Mouse (Mus musculus): ENCODE results near the gene Vmn1r15. TPM values are rescaled to one million over a fixed set of nuclear protein-coding genes. Genes with fewer than 3 reads are reported as not detected.

Gene Vmn1r15
- not detected in 2 replicates for polyA plus RNA-seq (2015; fragmentation: Nextera tagmentation; extraction: Ambion mirVana)

DNA sequence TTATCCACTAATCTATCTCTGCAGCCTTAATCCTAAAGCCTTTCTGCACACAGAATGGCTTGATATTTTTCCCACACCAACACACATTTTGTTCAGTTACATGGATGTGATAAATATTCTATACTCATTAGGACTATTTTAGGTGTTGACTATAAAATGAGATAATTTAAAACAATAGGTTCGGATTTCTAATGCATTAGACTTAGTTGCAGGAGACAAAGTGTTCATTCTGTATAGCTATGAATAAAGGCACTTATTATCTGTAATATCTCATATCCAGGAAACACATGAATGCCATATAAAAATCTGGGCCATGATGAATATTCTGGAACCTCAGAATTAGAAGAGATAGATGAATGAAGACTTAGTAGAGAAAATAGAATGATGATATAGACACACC is at the start of gene Vmn1r15:
TSS of gene Vmn1r15 (plus strand) at position 301 of the 400 bp plus-strand sequence.
- no peak for ATAC-seq (replicated peaks)
- no peak within 1 kb of the TSS for H3K4me3 ChIP-seq
- no peaks in the 10 kb centered on the region for H3K27me3 ChIP-seq (replicated peaks)
- no peaks in the 10 kb centered on the region for H3K36me3 ChIP-seq (replicated peaks)
- H3K4me1 ChIP-seq: no peaks in the 10 kb centered on the region
- no peaks in the 10 kb centered on the region for H3K9me3 ChIP-seq
- 73% methylated on average over 1 of the region's 1 CpGs for WGBS
- no peak within 1 kb of the TSS for H3K27ac ChIP-seq
- H3K4me2 ChIP-seq: no peak within 1 kb of the TSS
- no peak within 1 kb of the TSS for H3K9ac ChIP-seq

DNA sequence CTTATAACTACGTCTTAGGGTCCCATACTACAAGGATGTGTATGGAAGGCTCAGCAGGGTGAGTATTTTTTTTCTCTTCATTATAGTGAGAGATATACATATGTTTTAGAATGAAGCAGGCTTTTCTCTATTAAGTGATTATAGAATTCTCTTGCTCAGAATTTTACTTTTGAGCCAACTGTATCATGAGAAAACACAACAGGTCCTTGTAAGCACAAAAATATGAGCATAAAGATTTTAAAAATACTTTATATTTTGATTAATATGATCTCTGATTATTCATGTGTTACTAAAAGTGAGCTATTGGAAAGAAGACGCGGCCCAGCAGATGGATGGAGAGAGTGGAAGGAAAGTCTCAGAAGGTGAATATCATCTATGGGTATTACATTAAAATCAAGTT is 26.4 kb upstream of the Vmn1r15 start, which contains the start of gene Vmn1r14:
TSS of gene Vmn1r14 (plus strand) at position 301 of the 400 bp plus-strand sequence.
- no peak within 1 kb of the TSS for H3K4me2 ChIP-seq
- no peaks in the 10 kb centered on the region for H3K27me3 ChIP-seq (replicated peaks)
- WGBS: 93% methylated on average over 3 of the region's 3 CpGs
- H3K4me3 ChIP-seq: no peak within 1 kb of the TSS
- ATAC-seq (replicated peaks): no peak
- H3K9ac ChIP-seq: no peak within 1 kb of the TSS
- H3K4me1 ChIP-seq: no peaks in the 10 kb centered on the region
- H3K27ac ChIP-seq: no peak within 1 kb of the TSS
- no peaks in the 10 kb centered on the region for H3K9me3 ChIP-seq
- H3K36me3 ChIP-seq (replicated peaks): no peaks in the 10 kb centered on the region

- 94% methylated on average over 2 of the region's 2 CpGs for WGBS
- H3K4me1 ChIP-seq: no peaks in the 10 kb centered on the region
- no peak overlapping the region for H3K27ac ChIP-seq
- H3K4me2 ChIP-seq: no peak overlapping the region
- H3K36me3 ChIP-seq (replicated peaks): no peaks in the 10 kb centered on the region
- no peaks in the 10 kb centered on the region for H3K27me3 ChIP-seq (replicated peaks)
- H3K9me3 ChIP-seq: no peaks in the 10 kb centered on the region
- H3K9ac ChIP-seq: no peak overlapping the region
- ATAC-seq (replicated peaks): no peak
- H3K4me3 ChIP-seq: no peak overlapping the region
Observed at GRCm38 (mm10) chr6:57260990-57261389, 3.2 kb downstream of the Vmn1r15 start.

DNA sequence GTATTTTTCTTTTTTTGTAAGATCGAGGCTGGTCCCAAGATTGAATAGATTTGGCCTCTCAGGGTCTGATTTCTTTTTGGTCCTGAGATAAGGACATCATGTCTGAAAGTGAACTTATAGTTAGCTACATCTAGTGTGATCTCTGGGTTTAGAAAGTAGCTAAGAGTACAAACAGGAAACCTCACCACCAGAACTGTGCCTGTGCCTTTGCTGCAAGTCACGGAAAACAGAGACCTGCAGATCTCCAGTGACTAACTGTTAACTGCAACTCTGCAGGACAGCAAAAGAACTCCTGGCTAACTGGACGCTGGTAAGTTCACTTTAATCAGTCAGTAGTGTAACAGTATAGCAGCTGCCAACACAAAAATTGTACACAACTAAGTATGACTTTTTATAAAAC is 14.1 kb downstream of the Vmn1r15 start:
- 80% methylated on average over 3 of the region's 3 CpGs for WGBS

GRCm38 (mm10) chr6:57272517-57272916 is 14.8 kb downstream of the Vmn1r15 start:
- H3K27me3 ChIP-seq (replicated peaks): no peaks in the 10 kb centered on the region
- no peak for ATAC-seq (replicated peaks)
- no peaks in the 10 kb centered on the region for H3K9me3 ChIP-seq
- H3K27ac ChIP-seq: no peak overlapping the region
- no peak overlapping the region for H3K4me3 ChIP-seq
- H3K4me1 ChIP-seq: no peaks in the 10 kb centered on the region
- H3K4me2 ChIP-seq: no peak overlapping the region
- no peak overlapping the region for H3K9ac ChIP-seq
- H3K36me3 ChIP-seq (replicated peaks): no peaks in the 10 kb centered on the region

More for the DNA sequence above, 14.1 kb downstream of the Vmn1r15 start:
- H3K9ac ChIP-seq: no peak overlapping the region
- no peak overlapping the region for H3K4me2 ChIP-seq
- H3K36me3 ChIP-seq (replicated peaks): no peaks in the 10 kb centered on the region
- H3K27me3 ChIP-seq (replicated peaks): no peaks in the 10 kb centered on the region
- H3K27ac ChIP-seq: no peak overlapping the region
- no peaks in the 10 kb centered on the region for H3K4me1 ChIP-seq
- no peaks in the 10 kb centered on the region for H3K9me3 ChIP-seq
- no peak for ATAC-seq (replicated peaks)
- H3K4me3 ChIP-seq: no peak overlapping the region

- H3K27me3 ChIP-seq (replicated peaks): no peaks in the 10 kb centered on the region
- H3K27ac ChIP-seq: no peak overlapping the region
- no peaks in the 10 kb centered on the region for H3K9me3 ChIP-seq
- no peak overlapping the region for H3K9ac ChIP-seq
- H3K4me3 ChIP-seq: no peak overlapping the region
- ATAC-seq (replicated peaks): no peak
- no peaks in the 10 kb centered on the region for H3K4me1 ChIP-seq
- no peak overlapping the region for H3K4me2 ChIP-seq
- no peaks in the 10 kb centered on the region for H3K36me3 ChIP-seq (replicated peaks)
Observed at GRCm38 (mm10) chr6:57278952-57279351, 21.2 kb downstream of the Vmn1r15 start.

Other genes starting within 250 kb of the Vmn1r15 start
- not detected in 2 replicates for gene Vmn1r7, start 232.6 kb upstream of the Vmn1r15 start, polyA plus RNA-seq (2015; fragmentation: Nextera tagmentation; extraction: Ambion mirVana)
- not detected in 2 replicates for gene Vmn1r8, start 225.7 kb upstream of the Vmn1r15 start, polyA plus RNA-seq (2015; fragmentation: Nextera tagmentation; extraction: Ambion mirVana)
- gene Vmn1r9, start 191.2 kb upstream of the Vmn1r15 start, polyA plus RNA-seq (2015; fragmentation: Nextera tagmentation; extraction: Ambion mirVana): not detected in 2 replicates
- gene Vmn1r10, start 148.5 kb upstream of the Vmn1r15 start, polyA plus RNA-seq (2015; fragmentation: Nextera tagmentation; extraction: Ambion mirVana): not detected in 2 replicates
- gene Vmn1r11, start 124.5 kb upstream of the Vmn1r15 start, polyA plus RNA-seq (2015; fragmentation: Nextera tagmentation; extraction: Ambion mirVana): not detected in 2 replicates
- gene Vmn1r12, start 101.0 kb upstream of the Vmn1r15 start, polyA plus RNA-seq (2015; fragmentation: Nextera tagmentation; extraction: Ambion mirVana): not detected in 2 replicates
- not detected in 2 replicates for gene Vmn1r13, start 54.7 kb upstream of the Vmn1r15 start, polyA plus RNA-seq (2015; fragmentation: Nextera tagmentation; extraction: Ambion mirVana)
- not detected in 2 replicates for gene Vmn1r14, start 26.3 kb upstream of the Vmn1r15 start, polyA plus RNA-seq (2015; fragmentation: Nextera tagmentation; extraction: Ambion mirVana)
- not detected in 2 replicates for gene Vmn1r16, start 71.5 kb downstream of the Vmn1r15 start, polyA plus RNA-seq (2015; fragmentation: Nextera tagmentation; extraction: Ambion mirVana)
- gene Vmn1r17, start 105.8 kb downstream of the Vmn1r15 start, polyA plus RNA-seq (2015; fragmentation: Nextera tagmentation; extraction: Ambion mirVana): not detected in 2 replicates
- gene Vmn1r18, start 137.8 kb downstream of the Vmn1r15 start, polyA plus RNA-seq (2015; fragmentation: Nextera tagmentation; extraction: Ambion mirVana): not detected in 2 replicates
- gene Vmn1r19, start 145.8 kb downstream of the Vmn1r15 start, polyA plus RNA-seq (2015; fragmentation: Nextera tagmentation; extraction: Ambion mirVana): not detected in 2 replicates
- gene Vmn1r20, start 171.0 kb downstream of the Vmn1r15 start, polyA plus RNA-seq (2015; fragmentation: Nextera tagmentation; extraction: Ambion mirVana): not detected in 2 replicates

Measured in midbrain, embryonic 15.5 days (tissue).